Mouse (Mus musculus): ENCODE data around the gene Sdccag8. TPM values are rescaled to one million over a fixed set of nuclear protein-coding genes. Genes with fewer than 3 reads are reported as not detected.
A peak's percentile ranks its signal among the peaks of the same experiment; 100 is the strongest.

The Sdccag8 gene
- polyA plus RNA-seq, 1 experiment: 4.0 TPM

- H3K27ac ChIP-seq (ENCODE audit: insufficient read depth, low read length): no peak overlapping the region
- TF ChIP-seq CTCF (IDR thresholded peaks at IDR 0.05; ENCODE audit: extremely low read depth, insufficient read depth, insufficient read length, insufficient replicate concordance) (no peak), POLR2A (IDR thresholded peaks at IDR 0.05; ENCODE audit: low read depth, low read length) (no peak)
- DNase-seq (ENCODE audit: low read depth in 1 of 2, low spot score in 2 of 2): no peak
- 95% methylated on average over 33 of the region's 33 CpGs for WGBS
- no peaks in the 10 kb centered on the region for H3K27me3 ChIP-seq (ENCODE audit: control insufficient read depth, insufficient read depth, low read length)
- H3K4me1 ChIP-seq (ENCODE audit: control insufficient read depth, insufficient read depth, insufficient read length): peaks cover 39% of the 10 kb centered on the region
- H3K36me3 ChIP-seq (ENCODE audit: control insufficient read depth, insufficient read depth, low read length): no peaks in the 10 kb centered on the region
- H3K4me3 ChIP-seq (ENCODE audit: extremely low read depth, insufficient read depth, insufficient read length): no peak overlapping the region
These were observed 183.5 kb downstream of the Sdccag8 start for GRCm38 (mm10) chr1:176997711-176998689.

DNA sequence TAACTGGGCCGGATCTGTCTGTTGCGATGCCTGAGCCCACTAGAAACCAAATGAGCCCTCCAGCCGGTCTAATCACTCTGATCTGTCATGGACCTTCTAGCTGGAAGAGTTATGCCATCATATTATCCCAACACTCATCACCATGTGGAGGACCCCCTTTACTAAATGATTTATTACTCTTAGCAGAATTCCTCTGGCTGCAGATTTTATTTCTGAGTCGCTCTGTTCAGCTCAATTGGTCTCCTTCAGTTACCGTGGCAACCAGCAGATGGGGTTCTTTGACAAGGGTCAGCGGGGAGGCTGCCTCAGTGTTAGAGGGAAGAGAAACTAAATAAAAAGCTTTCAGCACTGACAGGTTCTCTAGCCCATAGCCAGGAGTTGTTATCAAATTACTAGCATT lies 184.6 kb downstream of the Sdccag8 start:
- TF ChIP-seq POLR2A (IDR thresholded peaks at IDR 0.05; ENCODE audit: low read depth, low read length) (no peak), CTCF (IDR thresholded peaks at IDR 0.05; ENCODE audit: extremely low read depth, insufficient read depth, insufficient read length, insufficient replicate concordance) (peak; percentile 43; the same call in 1 of the 2 replicates)
- H3K4me1 ChIP-seq (ENCODE audit: control insufficient read depth, insufficient read depth, insufficient read length): peaks cover 30% of the 10 kb centered on the region
- H3K27ac ChIP-seq (ENCODE audit: insufficient read depth, low read length): peak overlapping the region; percentile 13; the same call in 1 of the 2 replicates
- no peaks in the 10 kb centered on the region for H3K27me3 ChIP-seq (ENCODE audit: control insufficient read depth, insufficient read depth, low read length)
- H3K4me3 ChIP-seq (ENCODE audit: extremely low read depth, insufficient read depth, insufficient read length): no peak overlapping the region
- 67% methylated on average over 6 of the region's 6 CpGs for WGBS
- H3K36me3 ChIP-seq (ENCODE audit: control insufficient read depth, insufficient read depth, low read length): no peaks in the 10 kb centered on the region
- DNase-seq (ENCODE audit: low read depth in 1 of 2, low spot score in 2 of 2): peak in 1 of 2 experiments; percentile 72

DNA sequence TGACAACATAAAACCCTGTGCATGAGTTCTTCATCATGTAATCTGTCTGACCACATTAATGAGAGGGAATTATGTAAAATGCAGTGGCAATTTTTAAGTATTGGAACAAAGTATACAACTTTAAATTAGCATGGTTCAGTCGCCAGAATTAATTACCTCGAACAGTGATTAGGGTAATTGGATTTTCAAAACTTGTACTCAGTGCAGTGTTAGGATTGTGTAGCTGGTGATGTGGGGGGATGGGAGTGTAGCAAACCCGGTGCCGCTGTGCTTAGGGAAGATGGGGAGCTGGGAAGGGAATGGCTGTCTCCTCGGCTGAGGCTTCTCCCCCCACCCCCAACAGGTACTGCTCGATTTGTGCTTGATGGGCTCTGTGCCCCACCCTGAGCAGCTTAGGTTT lies 188.5 kb downstream of the Sdccag8 start:
- H3K4me3 ChIP-seq (ENCODE audit: extremely low read depth, insufficient read depth, insufficient read length): no peak overlapping the region
- H3K36me3 ChIP-seq (ENCODE audit: control insufficient read depth, insufficient read depth, low read length): no peaks in the 10 kb centered on the region
- 91% methylated on average over 6 of the region's 6 CpGs for WGBS
- TF ChIP-seq CTCF (IDR thresholded peaks at IDR 0.05; ENCODE audit: extremely low read depth, insufficient read depth, insufficient read length, insufficient replicate concordance) (no peak), POLR2A (IDR thresholded peaks at IDR 0.05; ENCODE audit: low read depth, low read length) (no peak)
- no peaks in the 10 kb centered on the region for H3K27me3 ChIP-seq (ENCODE audit: control insufficient read depth, insufficient read depth, low read length)
- no peak for DNase-seq (ENCODE audit: low read depth in 1 of 2, low spot score in 2 of 2)
- no peak overlapping the region for H3K27ac ChIP-seq (ENCODE audit: insufficient read depth, low read length)
- H3K4me1 ChIP-seq (ENCODE audit: control insufficient read depth, insufficient read depth, insufficient read length): peaks cover 12% of the 10 kb centered on the region; the same call in 1 of the 2 replicates

DNA sequence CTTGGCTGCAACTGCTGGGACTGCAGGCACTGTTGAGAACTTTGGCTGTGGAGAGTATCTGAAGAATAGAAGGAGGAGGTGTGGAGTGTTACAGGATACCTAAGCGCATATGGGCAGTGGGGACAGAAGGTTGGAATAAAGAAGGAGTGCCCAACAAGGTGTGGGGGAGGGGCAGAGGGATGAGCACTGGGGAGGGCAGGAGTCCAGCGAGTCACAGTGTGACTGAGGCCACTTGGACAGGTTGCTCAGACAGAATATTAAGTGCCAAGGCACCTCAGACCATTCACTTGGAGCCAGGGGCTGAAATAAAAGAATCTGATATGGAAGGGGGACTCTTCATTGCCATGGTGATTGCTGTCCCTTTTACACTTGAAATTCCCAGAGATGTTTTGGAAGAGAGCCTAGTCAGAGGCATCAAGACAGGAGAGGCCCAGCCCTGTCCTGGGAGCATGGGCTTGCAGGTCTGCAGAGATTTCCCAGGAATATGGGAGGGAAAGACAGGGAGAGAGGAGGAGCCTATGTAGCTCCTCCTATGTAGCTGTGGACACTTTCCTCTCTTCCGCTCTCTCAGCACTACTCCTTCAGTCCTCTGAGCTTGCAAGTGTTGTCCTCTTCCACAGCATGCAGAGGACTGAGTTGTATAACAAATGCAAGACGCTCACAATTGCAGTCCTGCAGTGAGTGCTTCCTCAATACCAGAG lies 189.7 kb downstream of the Sdccag8 start:
- TF ChIP-seq POLR2A (IDR thresholded peaks at IDR 0.05; ENCODE audit: low read depth, low read length) (no peak), CTCF (IDR thresholded peaks at IDR 0.05; ENCODE audit: extremely low read depth, insufficient read depth, insufficient read length, insufficient replicate concordance) (no peak)
- Histone ChIP-seq H3K4me3 (ENCODE audit: extremely low read depth, insufficient read depth, insufficient read length) (no peak overlapping the region), H3K27ac (ENCODE audit: insufficient read depth, low read length) (no peak overlapping the region), H3K27me3 (ENCODE audit: control insufficient read depth, insufficient read depth, low read length) (no peaks in the 10 kb centered on the region), H3K36me3 (ENCODE audit: control insufficient read depth, insufficient read depth, low read length) (no peaks in the 10 kb centered on the region), H3K4me1 (ENCODE audit: control insufficient read depth, insufficient read depth, insufficient read length) (peaks cover 7% of the 10 kb centered on the region; the same call in 1 of the 2 replicates)
- WGBS: 85% methylated on average over 4 of the region's 4 CpGs
- no peak for DNase-seq (ENCODE audit: low read depth in 1 of 2, low spot score in 2 of 2)

DNA sequence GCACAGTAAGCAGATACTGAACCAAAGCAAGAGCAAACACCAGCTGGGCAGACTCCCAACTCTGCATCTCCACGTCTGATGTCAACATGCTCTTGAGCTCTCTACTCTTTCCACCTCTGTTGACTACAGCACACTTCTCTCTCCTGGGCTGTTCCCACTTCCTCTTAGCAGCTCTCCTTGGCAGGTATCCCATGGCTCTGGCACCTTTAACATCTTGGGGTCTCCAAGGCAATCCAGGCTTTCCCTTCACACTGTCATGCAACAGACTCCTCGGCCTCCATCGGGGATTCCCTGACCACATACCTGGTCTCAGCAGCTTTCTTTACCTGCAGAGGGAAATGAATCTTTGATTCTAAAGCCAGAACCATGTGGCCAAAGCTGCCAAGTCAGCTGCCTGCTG lies 192.9 kb downstream of the Sdccag8 start:
- Histone ChIP-seq H3K27me3 (ENCODE audit: control insufficient read depth, insufficient read depth, low read length) (no peaks in the 10 kb centered on the region), H3K4me3 (ENCODE audit: extremely low read depth, insufficient read depth, insufficient read length) (no peak overlapping the region), H3K4me1 (ENCODE audit: control insufficient read depth, insufficient read depth, insufficient read length) (no peaks in the 10 kb centered on the region), H3K36me3 (ENCODE audit: control insufficient read depth, insufficient read depth, low read length) (no peaks in the 10 kb centered on the region), H3K27ac (ENCODE audit: insufficient read depth, low read length) (no peak overlapping the region)
- 90% methylated on average over 3 of the region's 3 CpGs for WGBS
- no peak for TF ChIP-seq CTCF (IDR thresholded peaks at IDR 0.05; ENCODE audit: extremely low read depth, insufficient read depth, insufficient read length, insufficient replicate concordance)
- no peak for TF ChIP-seq POLR2A (IDR thresholded peaks at IDR 0.05; ENCODE audit: low read depth, low read length)
- DNase-seq (ENCODE audit: low read depth in 1 of 2, low spot score in 2 of 2): no peak

DNA sequence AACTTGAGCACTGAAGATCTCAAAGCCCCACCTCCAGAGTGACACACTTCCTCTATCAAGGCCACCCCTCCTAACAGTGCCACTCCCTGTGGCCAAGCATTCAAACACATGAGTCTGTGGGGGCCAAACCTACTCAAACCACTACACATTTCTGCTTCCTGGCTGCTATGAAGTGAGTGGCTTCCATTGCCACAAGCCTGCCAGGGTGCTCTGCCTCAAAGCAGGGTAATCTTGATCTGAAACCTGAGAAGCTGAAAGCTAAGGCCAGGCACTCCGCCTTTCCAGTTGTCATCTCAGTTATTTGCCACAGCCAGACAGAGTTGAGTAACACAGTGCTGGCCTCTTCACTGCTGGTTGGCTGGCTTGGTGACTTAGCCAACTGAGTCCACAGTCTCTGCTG lies 194.3 kb downstream of the Sdccag8 start:
- 90% methylated on average over 1 of the region's 1 CpGs for WGBS
- no peak for DNase-seq (ENCODE audit: low read depth in 1 of 2, low spot score in 2 of 2)
- TF ChIP-seq CTCF (IDR thresholded peaks at IDR 0.05; ENCODE audit: extremely low read depth, insufficient read depth, insufficient read length, insufficient replicate concordance) (no peak), POLR2A (IDR thresholded peaks at IDR 0.05; ENCODE audit: low read depth, low read length) (no peak)
- Histone ChIP-seq H3K27ac (ENCODE audit: insufficient read depth, low read length) (no peak overlapping the region), H3K4me3 (ENCODE audit: extremely low read depth, insufficient read depth, insufficient read length) (no peak overlapping the region), H3K27me3 (ENCODE audit: control insufficient read depth, insufficient read depth, low read length) (no peaks in the 10 kb centered on the region), H3K36me3 (ENCODE audit: control insufficient read depth, insufficient read depth, low read length) (no peaks in the 10 kb centered on the region), H3K4me1 (ENCODE audit: control insufficient read depth, insufficient read depth, insufficient read length) (no peaks in the 10 kb centered on the region)
